Mouse (Mus musculus) left cerebral cortex, postnatal 14 days (tissue): ENCODE data around the gene Mepe. TPM values are rescaled to one million over a fixed set of nuclear protein-coding genes. Genes with fewer than 3 reads are reported as not detected.

Source experiments
- microRNA-seq, 2 experiments: library from miRNA; unstranded; fragments of <30 nt; microRNA quantifications; one replicate each; pipeline ENCODE4 v1.2.0; 2022
- total RNA-seq, 2 experiments: library from RNA; stranded (reverse); gene quantifications; 2 replicates each; pipeline ENCODE4 v1.2.3; 2021

The Mepe gene
- total RNA-seq, 2 experiments from 2014 or later: not detected

Small RNAs within 50 kb of the gene (microRNA-seq; reads per million reads assigned to microRNA genes)
- gene Gm23616: 0 reads per million in 2 experiments

Other genes starting within 250 kb of the Mepe start
- gene Gm17660, start 247.7 kb upstream of the Mepe start, total RNA-seq: not detected
- gene Sparcl1, start 211.6 kb upstream of the Mepe start, total RNA-seq: 1,000 to 10,000 TPM; 1,229 to 1,307 TPM
- under 1 TPM in 1 of 2 experiments, not detected in 1; 0.07 TPM for gene Dspp, start 154.6 kb upstream of the Mepe start, total RNA-seq
- 1 to 10 TPM in 1 of 2 experiments, under 1 TPM in 1; 0.99 to 1.2 TPM for gene Dmp1, start 122.7 kb upstream of the Mepe start, total RNA-seq
- under 1 TPM; 0.29 to 0.32 TPM for gene Ibsp, start 26.2 kb upstream of the Mepe start, total RNA-seq
- gene Spp1, start 109.8 kb downstream of the Mepe start, total RNA-seq: 1 to 10 TPM; 7.5 TPM
- 10 to 100 TPM; 25.2 to 26.7 TPM for gene Pkd2, start 134.1 kb downstream of the Mepe start, total RNA-seq
- gene BC005561, start 183.0 kb downstream of the Mepe start, total RNA-seq: 10 to 100 TPM; 13.0 to 14.4 TPM